Mouse (Mus musculus) lung, adult 2 months (tissue): ENCODE results near the gene Gtf3c5.

Experiments used
- CTCF ChIP-seq: fragments of 200-500 bp; IDR thresholded peaks from 2 replicates; pipeline ENCODE4 v1.5.1; 2011; ENCODE audit warnings: mild to moderate bottlenecking, low read length, control low read depth; ENCODE audit not compliant: insufficient read depth
- POLR2A ChIP-seq: fragments of 200-500 bp; IDR thresholded peaks from 2 replicates; pipeline ENCODE4 v1.6.1; 2011; ENCODE audit warnings: low read depth, mild to moderate bottlenecking, control low read depth, low read length, borderline replicate concordance; ENCODE audit errors: extremely low read depth

DNA sequence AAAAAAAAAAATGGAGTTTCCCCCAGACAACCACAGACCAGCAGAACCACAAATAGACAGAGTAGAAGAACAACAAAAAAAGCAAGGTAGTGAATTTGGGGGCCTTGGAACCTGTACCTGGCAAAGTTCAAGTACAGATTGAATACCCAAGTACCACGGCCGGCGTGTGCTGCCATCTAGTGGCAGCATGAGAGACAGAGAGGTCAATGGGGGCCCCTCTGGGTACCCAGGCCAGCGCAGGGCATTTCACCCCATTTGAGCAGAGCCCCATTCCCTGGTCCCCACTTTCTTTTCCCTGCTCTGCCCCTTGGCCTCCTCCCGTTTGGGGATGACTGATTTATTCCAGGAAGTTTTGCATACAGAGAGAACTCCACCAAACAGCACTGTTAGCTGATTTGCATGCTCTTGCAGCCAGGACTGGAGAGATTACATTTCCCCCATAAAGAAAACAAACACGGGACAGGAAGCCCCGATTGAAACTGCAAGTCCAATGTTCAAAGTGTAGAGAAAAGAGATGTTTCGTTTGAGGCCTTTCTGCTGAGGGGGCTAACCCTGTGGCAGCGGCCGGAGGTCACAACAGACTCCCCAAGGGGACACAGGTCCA, 39.1 kb upstream of the Gtf3c5 start:
- TF ChIP-seq POLR2A (no peak), CTCF (peak; percentile 63)
